Mouse (Mus musculus) subcutaneous adipose tissue, adult 2 months (tissue): ENCODE results near the gene Lamb2. TPM values are rescaled to one million over a fixed set of nuclear protein-coding genes. Genes with fewer than 3 reads are reported as not detected.

ENCODE experiments used
- polyA plus RNA-seq: library from polyadenylated mRNA; depleted of rRNA; stranded (reverse); fragments of >200 nt; gene quantifications from 2 replicates; pipeline ENCODE4 v1.2.3, GENCODE M21; 2012; ENCODE audit warnings: low replicate concordance; rRNA removed

Gene Lamb2
- polyA plus RNA-seq, result 223 and 264 TPM in 2 replicates

GRCm38 (mm10) chr9:108479721-108480351, at the start of gene Lamb2:
Lamb2 (plus strand) TSS chr9:108479736.

GRCm38 (mm10) chr9:108436182-108436581, 43.4 kb upstream of the Lamb2 start, which contains the start of gene BC048562:
BC048562 (plus strand) TSS chr9:108436482.

GRCm38 (mm10) chr9:108460319-108461178, 19.0 kb upstream of the Lamb2 start, which contains the start of gene Ccdc71:
Ccdc71 (plus strand) TSS chr9:108460527.

GRCm38 (mm10) chr9:108461181-108461631, 18.3 kb upstream of the Lamb2 start, which contains the start of gene Klhdc8b:
Klhdc8b (minus strand) TSS chr9:108461581.

GRCm38 (mm10) chr9:108490559-108491285, 11.2 kb downstream of the Lamb2 start, which contains the start of gene Usp19:
Usp19 (plus strand) TSS chr9:108490602.

GRCm38 (mm10) chr9:108507619-108508434, 28.3 kb downstream of the Lamb2 start, which contains the start of gene Qars:
Qars (plus strand) TSS chr9:108507706.

GRCm38 (mm10) chr9:108516380-108517251, 37.1 kb downstream of the Lamb2 start, which contains the start of gene Qrich1:
Qrich1 (plus strand) TSS chr9:108516806.

Other genes starting within 250 kb of the Lamb2 start
- 65.0 and 108 TPM in 2 replicates for gene Dag1, start 215.8 kb upstream of the Lamb2 start, polyA plus RNA-seq
- gene Nicn1, start 189.3 kb upstream of the Lamb2 start, polyA plus RNA-seq, result 32.6 and 34.7 TPM in 2 replicates
- 6.7 and 22.0 TPM in 2 replicates for gene Amt, start 182.9 kb upstream of the Lamb2 start, polyA plus RNA-seq
- 192 and 239 TPM in 2 replicates for gene Rhoa, start 173.6 kb upstream of the Lamb2 start, polyA plus RNA-seq
- 59.0 and 105 TPM in 2 replicates for gene Tcta, start 173.6 kb upstream of the Lamb2 start, polyA plus RNA-seq
- 1,212 and 1,799 TPM in 2 replicates for gene Gpx1, start 140.8 kb upstream of the Lamb2 start, polyA plus RNA-seq
- gene Usp4, start 131.9 kb upstream of the Lamb2 start, polyA plus RNA-seq, result 82.2 and 92.5 TPM in 2 replicates
- 0.21 and 0.27 TPM in 2 replicates for gene 1700102P08Rik, start 86.9 kb upstream of the Lamb2 start, polyA plus RNA-seq
- 0.10 TPM in 1 of 2 replicates, not detected in the other for gene Ccdc36, start 51.3 kb upstream of the Lamb2 start, polyA plus RNA-seq
- not detected in 2 replicates for gene BC048562, start 43.3 kb upstream of the Lamb2 start, polyA plus RNA-seq
- gene Ccdc71, start 19.2 kb upstream of the Lamb2 start, polyA plus RNA-seq, result 20.4 and 34.4 TPM in 2 replicates
- 70.2 and 91.7 TPM in 2 replicates for gene Klhdc8b, start 18.2 kb upstream of the Lamb2 start, polyA plus RNA-seq
- 179 and 216 TPM in 2 replicates for gene Usp19, start 10.9 kb downstream of the Lamb2 start, polyA plus RNA-seq
- gene Qars, start 28.0 kb downstream of the Lamb2 start, polyA plus RNA-seq, result 172 and 318 TPM in 2 replicates
- 93.6 and 129 TPM in 2 replicates for gene Qrich1, start 37.1 kb downstream of the Lamb2 start, polyA plus RNA-seq
- 48.0 and 173 TPM in 2 replicates for gene Impdh2, start 80.5 kb downstream of the Lamb2 start, polyA plus RNA-seq
- gene Ndufaf3, start 87.7 kb downstream of the Lamb2 start, polyA plus RNA-seq, result 38.3 and 48.7 TPM in 2 replicates
- 120 and 203 TPM in 2 replicates for gene Dalrd3, start 90.2 kb downstream of the Lamb2 start, polyA plus RNA-seq
- 41.1 and 162 TPM in 2 replicates for gene Wdr6, start 99.0 kb downstream of the Lamb2 start, polyA plus RNA-seq
- gene P4htm, start 117.9 kb downstream of the Lamb2 start, polyA plus RNA-seq, result 5.3 and 35.1 TPM in 2 replicates
- gene Arih2, start 169.7 kb downstream of the Lamb2 start, polyA plus RNA-seq, result 35.0 and 41.4 TPM in 2 replicates
- gene Slc25a20, start 182.4 kb downstream of the Lamb2 start, polyA plus RNA-seq, result 36.9 and 73.5 TPM in 2 replicates
- 15.6 and 32.7 TPM in 2 replicates for gene Prkar2a, start 209.6 kb downstream of the Lamb2 start, polyA plus RNA-seq